Mouse (Mus musculus): ENCODE measurements at regions not wholly inside any gene's neighbourhood (a gene's known extent, or its start where the extent isn't known, plus 50 kb on each side); places are given as distances from the start of the nearest gene placed in this dataset.

DNA sequence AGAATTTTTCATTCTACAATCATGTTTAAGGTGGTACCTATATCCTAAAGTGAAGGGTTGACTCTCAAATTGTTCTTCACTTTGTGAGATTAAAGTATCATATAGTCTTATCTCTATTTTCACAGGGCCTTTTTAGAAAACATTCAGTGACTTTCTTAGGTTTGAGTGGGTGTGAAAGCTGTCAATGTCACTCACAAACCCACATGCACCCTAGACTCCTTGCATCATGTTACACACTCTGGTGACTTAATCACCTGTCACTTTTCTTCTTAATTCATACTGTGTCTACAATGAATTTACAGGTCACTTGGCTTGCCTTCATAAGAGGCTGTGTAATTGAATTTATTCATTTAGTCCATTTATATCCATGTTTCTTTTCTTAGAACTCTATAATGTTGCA lies 1026.8 kb upstream of the Alcam start:
- Histone ChIP-seq H3K4me1 (replicated peaks) (no peaks in the 10 kb centered on the region), H3K27ac (replicated peaks) (no peak overlapping the region), H3K4me3 (no peak overlapping the region), H3K9me3 (no peaks in the 10 kb centered on the region), H3K9ac (no peak overlapping the region), H3K4me2 (no peak overlapping the region), H3K36me3 (no peaks in the 10 kb centered on the region), H3K27me3 (no peaks in the 10 kb centered on the region)
- ATAC-seq (ENCODE audit: low read depth), result no peak

DNA sequence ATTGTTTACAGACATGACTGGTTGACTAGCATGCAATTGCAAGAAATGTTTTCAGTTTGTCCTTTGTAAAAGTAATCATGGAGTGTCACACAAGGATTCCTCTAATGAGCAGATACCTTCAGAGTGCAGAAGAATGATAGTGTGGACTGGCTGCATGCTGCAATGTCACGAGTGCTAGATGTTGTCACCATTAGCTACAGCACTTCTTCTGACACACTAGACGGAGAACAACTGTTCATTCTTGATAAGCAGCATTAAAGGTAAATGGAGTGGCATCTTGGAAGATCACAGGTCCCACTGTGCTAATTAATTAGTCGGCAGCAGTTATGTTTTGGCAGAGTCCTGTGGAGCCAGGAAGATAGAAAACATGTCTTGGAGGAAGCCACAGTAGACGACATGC lies 985.6 kb upstream of the Alcam start:
- ATAC-seq (ENCODE audit: low read depth), result no peak

DNA sequence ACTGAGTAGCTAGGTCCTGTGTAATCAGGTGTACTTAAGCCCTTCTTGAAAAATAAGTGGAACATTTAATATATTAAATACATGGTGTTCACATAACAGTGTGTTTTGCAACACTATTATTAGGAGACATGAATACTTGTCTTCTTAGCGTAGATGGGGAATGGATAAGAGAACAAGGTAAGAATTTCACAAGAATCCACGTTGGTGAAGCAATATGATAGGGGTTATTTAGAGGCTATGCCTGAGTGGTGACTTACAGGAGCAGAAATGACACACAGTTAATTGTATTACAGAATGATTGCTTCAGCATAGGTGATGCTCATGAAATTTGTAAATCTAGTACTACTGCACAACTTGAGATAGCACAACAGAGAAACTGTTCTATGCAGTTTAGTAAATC lies 964.5 kb upstream of the Alcam start:
- Histone ChIP-seq H3K4me1 (replicated peaks) (no peaks in the 10 kb centered on the region), H3K4me2 (no peak overlapping the region), H3K27ac (replicated peaks) (no peak overlapping the region), H3K9ac (no peak overlapping the region), H3K27me3 (no peaks in the 10 kb centered on the region), H3K36me3 (no peaks in the 10 kb centered on the region), H3K9me3 (no peaks in the 10 kb centered on the region), H3K4me3 (no peak overlapping the region)
- ATAC-seq (ENCODE audit: low read depth), result no peak
- 71% methylated on average over 2 of the region's 2 CpGs for WGBS

More for the DNA sequence above, 985.6 kb upstream of the Alcam start:
- Histone ChIP-seq H3K36me3 (no peaks in the 10 kb centered on the region), H3K9ac (no peak overlapping the region), H3K4me1 (replicated peaks) (no peaks in the 10 kb centered on the region), H3K4me3 (no peak overlapping the region), H3K9me3 (no peaks in the 10 kb centered on the region), H3K27me3 (no peaks in the 10 kb centered on the region), H3K4me2 (no peak overlapping the region), H3K27ac (replicated peaks) (no peak overlapping the region)
- WGBS, result 78% methylated on average over 4 of the region's 4 CpGs

DNA sequence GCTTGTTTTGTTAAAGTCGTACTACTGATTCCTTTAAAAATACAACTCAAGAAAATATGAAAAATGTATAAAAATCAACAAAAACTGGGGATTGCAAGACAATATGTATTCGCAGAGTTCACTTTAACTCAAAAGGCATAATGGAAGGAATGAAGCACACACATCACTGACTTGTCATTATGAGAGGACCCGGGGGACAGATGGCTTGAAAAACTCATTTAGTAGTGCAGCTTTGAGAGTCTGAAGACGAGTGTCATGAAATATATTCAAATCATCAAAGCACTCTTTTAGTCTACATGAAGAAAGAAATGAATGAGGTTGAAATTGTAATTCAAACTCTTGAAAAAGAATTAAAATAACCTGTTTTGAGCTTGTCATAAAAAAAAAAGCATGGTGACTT lies 931.3 kb upstream of the Alcam start:
- no peak overlapping the region for H3K27ac ChIP-seq (replicated peaks)
- H3K4me3 ChIP-seq, result no peak overlapping the region
- no peaks in the 10 kb centered on the region for H3K36me3 ChIP-seq
- no peaks in the 10 kb centered on the region for H3K27me3 ChIP-seq
- H3K4me2 ChIP-seq, result no peak overlapping the region
- no peaks in the 10 kb centered on the region for H3K4me1 ChIP-seq (replicated peaks)
- no peak overlapping the region for H3K9ac ChIP-seq
- H3K9me3 ChIP-seq, result no peaks in the 10 kb centered on the region; the same call in 1 of the 2 replicates
- ATAC-seq (ENCODE audit: low read depth), result no peak
- 63% methylated on average over 4 of the region's 4 CpGs for WGBS

DNA sequence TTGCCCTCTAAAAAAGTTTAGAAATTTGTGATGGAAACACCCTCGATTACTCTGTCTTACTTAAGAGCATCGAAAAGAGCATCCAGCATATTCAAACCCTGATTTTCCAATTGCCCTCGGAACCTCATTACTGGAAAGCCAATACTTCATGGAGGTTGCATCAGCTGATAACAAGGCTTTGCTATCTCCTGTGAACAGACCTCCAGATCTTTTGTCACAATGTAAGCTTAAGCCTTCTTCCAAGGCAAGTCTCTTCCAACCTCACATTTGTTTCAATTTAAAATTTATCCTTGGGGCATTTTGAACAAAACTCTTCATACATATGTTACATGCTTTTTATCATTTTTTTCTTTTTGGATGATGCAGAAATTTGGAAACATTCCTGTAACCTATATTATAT lies 888.3 kb upstream of the Alcam start:
- 89% methylated on average over 3 of the region's 3 CpGs for WGBS
- H3K27ac ChIP-seq (replicated peaks), result no peak overlapping the region
- no peak overlapping the region for H3K4me3 ChIP-seq
- no peak for ATAC-seq (ENCODE audit: low read depth)
- H3K36me3 ChIP-seq, result no peaks in the 10 kb centered on the region
- H3K4me1 ChIP-seq (replicated peaks), result no peaks in the 10 kb centered on the region
- H3K9me3 ChIP-seq, result no peaks in the 10 kb centered on the region
- H3K27me3 ChIP-seq, result no peaks in the 10 kb centered on the region
- no peak overlapping the region for H3K9ac ChIP-seq
- H3K4me2 ChIP-seq, result no peak overlapping the region

DNA sequence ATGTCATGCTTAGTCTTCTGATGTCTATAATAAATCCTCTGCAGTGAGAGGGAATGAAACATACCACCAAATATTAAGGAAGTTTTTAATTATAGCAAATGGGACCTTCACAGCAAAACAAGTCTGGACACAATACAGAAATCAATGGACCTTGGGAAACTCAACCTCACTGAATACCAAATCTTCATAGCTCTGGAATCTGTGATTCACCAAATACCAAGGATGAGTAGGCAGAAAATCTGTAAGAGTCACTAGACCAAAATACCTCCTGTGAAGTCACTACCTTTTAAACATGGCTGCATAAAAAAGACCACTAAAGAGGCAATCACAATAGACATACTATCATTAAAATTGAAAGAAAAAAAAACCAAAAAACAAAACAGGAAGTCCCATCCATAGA lies 872.5 kb upstream of the Alcam start:
- H3K4me1 ChIP-seq (replicated peaks), result no peaks in the 10 kb centered on the region
- H3K9ac ChIP-seq, result no peak overlapping the region
- no peaks in the 10 kb centered on the region for H3K36me3 ChIP-seq
- no peak for ATAC-seq (ENCODE audit: low read depth)
- no peaks in the 10 kb centered on the region for H3K27me3 ChIP-seq
- no peak overlapping the region for H3K4me3 ChIP-seq
- no peak overlapping the region for H3K4me2 ChIP-seq
- H3K9me3 ChIP-seq, result no peaks in the 10 kb centered on the region
- no peak overlapping the region for H3K27ac ChIP-seq (replicated peaks)

DNA sequence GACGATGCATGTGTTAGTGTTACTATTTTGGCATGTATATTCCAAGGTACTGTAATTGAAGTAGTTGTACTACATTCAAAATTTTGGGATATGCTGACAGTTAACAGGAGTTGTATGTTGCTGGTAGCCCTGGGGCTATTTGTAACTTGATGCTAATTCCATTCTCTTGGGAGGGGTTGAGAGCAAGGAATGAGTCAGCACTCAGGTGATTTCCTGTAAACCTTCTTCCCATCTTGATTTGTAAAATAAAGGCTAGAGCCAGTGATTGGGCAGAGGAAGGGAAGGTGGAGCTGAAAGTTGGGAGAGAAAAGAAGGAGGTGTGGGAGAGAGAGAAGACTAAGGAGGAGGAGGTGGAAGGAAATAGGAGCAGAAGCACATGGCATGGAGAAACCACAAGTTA lies 838.2 kb upstream of the Alcam start:
- Histone ChIP-seq H3K27ac (replicated peaks) (no peak overlapping the region), H3K4me2 (no peak overlapping the region), H3K36me3 (no peaks in the 10 kb centered on the region), H3K27me3 (no peaks in the 10 kb centered on the region), H3K4me3 (no peak overlapping the region), H3K9me3 (no peaks in the 10 kb centered on the region), H3K9ac (no peak overlapping the region), H3K4me1 (replicated peaks) (no peaks in the 10 kb centered on the region)
- WGBS, result 90% methylated on average over 1 of the region's 1 CpGs
- no peak for ATAC-seq (ENCODE audit: low read depth)

DNA sequence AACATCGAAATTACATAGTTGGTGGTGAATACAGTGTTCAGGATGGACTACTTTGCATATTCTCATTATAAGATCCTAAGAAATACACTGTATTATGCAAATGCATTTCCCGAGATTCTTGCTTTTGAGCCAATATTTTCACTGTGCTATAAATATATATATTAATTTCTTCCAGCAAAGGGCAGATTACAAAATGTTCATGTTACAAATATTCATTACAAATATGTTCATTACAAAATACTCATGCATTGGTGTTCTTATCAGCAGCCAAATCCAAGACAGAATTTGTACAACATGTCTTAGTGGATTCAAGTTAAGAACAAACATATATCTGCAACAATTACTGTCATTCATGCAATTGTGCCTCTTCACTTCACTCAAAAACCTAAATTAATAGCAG lies 828.1 kb upstream of the Alcam start:
- no peak overlapping the region for H3K4me2 ChIP-seq
- H3K4me1 ChIP-seq (replicated peaks), result no peaks in the 10 kb centered on the region
- H3K27me3 ChIP-seq, result no peaks in the 10 kb centered on the region
- WGBS, result 83% methylated on average over 2 of the region's 2 CpGs
- H3K36me3 ChIP-seq, result no peaks in the 10 kb centered on the region
- H3K27ac ChIP-seq (replicated peaks), result no peak overlapping the region
- H3K4me3 ChIP-seq, result no peak overlapping the region
- H3K9me3 ChIP-seq, result no peaks in the 10 kb centered on the region
- H3K9ac ChIP-seq, result no peak overlapping the region
- no peak for ATAC-seq (ENCODE audit: low read depth)

DNA sequence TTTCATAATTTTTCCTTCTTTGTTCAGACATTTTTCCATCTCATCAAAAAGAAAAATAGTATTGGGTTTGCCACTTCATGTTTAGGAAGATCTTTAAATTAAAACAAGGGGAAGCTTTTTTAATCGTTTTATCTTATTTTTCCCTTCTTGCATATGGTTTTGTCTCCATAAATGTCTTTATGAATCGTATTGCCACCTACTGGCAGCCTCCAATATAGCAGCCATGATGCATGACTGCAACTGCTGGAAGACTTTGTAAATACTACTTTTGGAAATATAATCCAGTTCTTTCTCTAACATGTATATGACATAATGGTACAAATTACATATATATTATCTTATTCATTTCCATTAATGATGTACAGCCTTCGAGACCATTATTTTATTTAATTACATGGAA lies 812.2 kb upstream of the Alcam start:
- H3K4me1 ChIP-seq (replicated peaks), result no peaks in the 10 kb centered on the region
- H3K4me3 ChIP-seq, result no peak overlapping the region

DNA sequence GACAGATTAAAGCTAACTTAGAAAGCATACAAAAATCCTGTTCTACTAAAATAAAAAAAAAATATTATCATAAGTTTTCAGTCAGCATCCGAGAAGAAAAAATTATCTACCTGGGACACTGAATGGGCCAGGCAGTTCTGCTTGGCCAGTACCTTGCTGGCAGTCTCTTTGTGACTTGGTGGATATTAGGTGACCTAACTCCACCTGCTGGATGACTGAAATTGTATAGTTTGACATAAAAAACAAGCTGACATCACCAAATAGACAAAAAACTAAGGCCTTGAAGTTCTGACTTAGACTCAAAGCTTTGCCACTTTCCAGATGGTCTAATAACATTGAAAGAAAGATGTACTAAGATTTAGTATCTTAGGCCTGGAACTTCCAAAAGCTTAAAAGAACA lies 791.5 kb upstream of the Alcam start:
- Histone ChIP-seq H3K9ac (no peak overlapping the region), H3K36me3 (no peaks in the 10 kb centered on the region), H3K27me3 (no peaks in the 10 kb centered on the region), H3K27ac (replicated peaks) (no peak overlapping the region), H3K4me1 (replicated peaks) (no peaks in the 10 kb centered on the region), H3K4me3 (no peak overlapping the region), H3K4me2 (no peak overlapping the region), H3K9me3 (no peaks in the 10 kb centered on the region)
- 79% methylated on average over 1 of the region's 1 CpGs for WGBS
- ATAC-seq (ENCODE audit: low read depth), result no peak

More for the DNA sequence above, 812.2 kb upstream of the Alcam start:
- H3K4me2 ChIP-seq, result no peak overlapping the region
- H3K27me3 ChIP-seq, result no peaks in the 10 kb centered on the region
- 26% methylated on average over 3 of the region's 3 CpGs for WGBS
- no peak overlapping the region for H3K9ac ChIP-seq
- H3K36me3 ChIP-seq, result no peaks in the 10 kb centered on the region
- H3K9me3 ChIP-seq, result no peaks in the 10 kb centered on the region
- no peak overlapping the region for H3K27ac ChIP-seq (replicated peaks)
- no peak for ATAC-seq (ENCODE audit: low read depth)

DNA sequence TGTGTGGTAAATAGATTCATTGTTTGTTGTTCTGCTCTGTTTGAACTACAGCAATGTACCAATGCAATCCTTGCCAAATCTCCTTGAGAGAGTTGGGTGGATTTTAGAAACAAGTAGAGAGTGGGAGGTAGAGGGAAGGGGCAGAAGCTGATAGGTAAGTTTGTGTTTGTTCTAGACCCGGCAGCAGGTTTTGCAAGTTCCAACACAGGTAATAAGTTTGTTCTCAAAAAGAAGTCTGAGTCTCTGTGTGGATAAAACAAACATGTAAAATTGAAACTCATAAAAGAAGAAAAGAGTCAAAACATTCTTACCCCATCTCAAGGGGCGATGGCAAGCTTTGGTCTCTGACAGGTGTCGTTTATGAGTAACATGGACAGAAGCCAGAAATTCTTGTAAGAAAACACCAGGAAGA lies 788.3 kb upstream of the Alcam start:
- Histone ChIP-seq H3K27ac (replicated peaks) (no peak overlapping the region), H3K4me1 (replicated peaks) (no peaks in the 10 kb centered on the region), H3K9ac (no peak overlapping the region), H3K4me3 (no peak overlapping the region), H3K4me2 (no peak overlapping the region), H3K27me3 (no peaks in the 10 kb centered on the region), H3K9me3 (no peaks in the 10 kb centered on the region), H3K36me3 (no peaks in the 10 kb centered on the region)
- ATAC-seq (ENCODE audit: low read depth), result no peak
- 96% methylated on average over 3 of the region's 3 CpGs for WGBS

DNA sequence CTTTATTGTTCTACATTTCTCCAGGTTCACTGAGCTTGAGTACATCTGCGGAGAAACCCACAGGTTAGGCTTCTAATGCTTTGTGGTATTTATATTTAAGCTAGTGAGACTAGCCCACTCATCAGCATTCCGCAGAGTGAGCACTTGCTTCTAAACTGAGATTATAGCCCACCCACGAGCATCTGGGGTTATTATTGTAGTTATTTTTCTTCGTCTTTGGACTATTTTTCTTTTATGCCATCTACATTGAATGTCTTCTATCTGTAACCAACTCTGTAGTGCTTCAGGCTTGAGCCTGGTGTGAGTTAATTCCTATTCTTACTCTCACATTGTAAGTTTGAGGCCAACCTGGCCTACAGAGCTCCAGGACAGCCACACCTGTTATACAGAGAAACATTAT lies 765.0 kb upstream of the Alcam start:
- no peaks in the 10 kb centered on the region for H3K27me3 ChIP-seq
- H3K4me1 ChIP-seq (replicated peaks), result no peaks in the 10 kb centered on the region
- 86% methylated on average over 4 of the region's 4 CpGs for WGBS
- no peak overlapping the region for H3K4me3 ChIP-seq
- H3K9ac ChIP-seq, result no peak overlapping the region
- H3K27ac ChIP-seq (replicated peaks), result no peak overlapping the region
- no peaks in the 10 kb centered on the region for H3K36me3 ChIP-seq
- no peak for ATAC-seq (ENCODE audit: low read depth)
- no peak overlapping the region for H3K4me2 ChIP-seq
- H3K9me3 ChIP-seq, result no peaks in the 10 kb centered on the region

DNA sequence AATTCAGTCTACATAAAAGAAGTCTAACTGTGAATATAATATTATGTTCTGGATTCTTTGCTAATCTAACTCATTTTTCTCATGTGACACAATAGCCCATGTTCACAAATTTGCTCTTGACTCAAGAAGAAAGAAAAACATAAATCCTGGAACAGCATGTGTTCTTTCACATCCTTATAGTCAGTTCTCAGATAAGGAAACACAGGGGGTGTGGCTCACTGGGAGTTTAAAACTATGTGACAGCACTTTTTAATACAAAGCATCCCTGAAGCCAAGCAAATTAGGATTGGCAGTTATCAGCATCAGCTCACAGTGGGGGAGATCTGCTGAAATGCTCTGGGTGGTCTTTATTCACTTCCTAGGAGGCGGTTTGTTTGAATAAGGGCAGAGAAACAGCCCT lies 747.6 kb upstream of the Alcam start:
- Histone ChIP-seq H3K9ac (no peak overlapping the region), H3K36me3 (no peaks in the 10 kb centered on the region), H3K4me2 (no peak overlapping the region), H3K27ac (replicated peaks) (no peak overlapping the region), H3K4me3 (no peak overlapping the region), H3K27me3 (no peaks in the 10 kb centered on the region), H3K4me1 (replicated peaks) (no peaks in the 10 kb centered on the region), H3K9me3 (no peaks in the 10 kb centered on the region)
- WGBS, result 34% methylated on average over 1 of the region's 1 CpGs
- ATAC-seq (ENCODE audit: low read depth), result no peak

DNA sequence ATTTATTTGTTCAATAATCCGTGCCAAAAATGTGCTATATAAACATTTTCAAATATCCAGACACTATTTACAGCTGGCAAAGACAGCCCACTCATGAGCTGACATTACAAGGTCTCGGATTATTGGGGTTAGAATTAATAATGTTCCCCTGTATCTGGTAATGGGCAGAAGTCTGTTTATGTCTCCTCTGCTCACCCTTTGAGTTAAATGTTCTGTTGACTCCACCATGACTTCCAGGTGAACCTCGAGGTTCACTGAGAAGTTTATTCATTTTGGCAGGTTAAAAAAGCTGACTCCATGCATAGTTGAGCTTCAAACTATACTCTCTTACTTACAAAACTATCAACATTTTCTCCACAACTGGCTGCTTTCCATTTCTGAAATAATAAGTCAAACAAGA lies 732.6 kb upstream of the Alcam start:
- Histone ChIP-seq H3K27me3 (no peaks in the 10 kb centered on the region), H3K9me3 (no peaks in the 10 kb centered on the region), H3K9ac (no peak overlapping the region), H3K4me2 (no peak overlapping the region), H3K4me3 (no peak overlapping the region), H3K36me3 (no peaks in the 10 kb centered on the region), H3K4me1 (replicated peaks) (no peaks in the 10 kb centered on the region), H3K27ac (replicated peaks) (no peak overlapping the region)
- no peak for ATAC-seq (ENCODE audit: low read depth)
- 58% methylated on average over 3 of the region's 3 CpGs for WGBS

Measured in neural tube, embryonic 13.5 days (tissue).